In the genomic region with DNA sequence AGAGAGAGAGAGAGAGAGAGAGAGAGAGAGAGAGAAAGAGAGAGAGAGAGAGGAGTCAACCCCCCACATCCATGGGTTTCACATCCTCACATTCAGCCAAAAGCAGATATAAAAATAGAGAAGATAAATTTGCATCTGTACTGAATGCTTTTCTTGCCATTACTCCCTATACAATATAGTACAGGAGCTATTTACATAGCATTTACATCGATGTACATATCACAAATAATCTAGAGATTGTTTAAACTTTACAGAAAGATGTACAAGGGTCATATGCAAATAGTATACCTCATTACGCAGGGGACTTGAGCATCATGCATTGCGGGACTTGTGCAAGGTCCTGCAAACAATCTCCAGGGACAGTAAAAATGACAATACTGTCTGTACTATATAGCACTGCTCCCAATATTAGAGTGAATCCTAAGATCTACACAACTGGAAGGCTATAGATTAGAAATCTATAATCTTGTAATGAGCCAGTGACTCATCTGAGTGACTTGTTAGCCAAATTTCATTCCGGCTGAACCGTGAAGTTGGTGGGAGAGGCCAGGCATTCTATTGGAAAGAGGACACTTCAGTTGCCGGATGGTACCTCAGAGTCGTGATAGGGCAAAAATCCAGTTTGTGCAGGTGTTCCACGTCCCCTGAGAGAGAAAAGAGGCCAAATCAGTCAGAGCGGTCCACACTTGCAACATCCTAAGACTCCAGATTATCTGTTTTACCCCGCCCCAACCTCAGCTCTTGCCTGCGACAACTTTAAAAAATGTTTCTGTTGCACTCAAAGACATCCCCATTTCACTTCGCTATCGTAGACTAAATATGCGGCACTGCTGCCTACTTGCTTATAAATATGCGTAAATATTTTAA, we compare ENCODE assay signal across 7 mouse cellular contexts. TPM values are rescaled to one million over a fixed set of nuclear protein-coding genes. Genes with fewer than 3 reads are reported as not detected.
DNase-seq lines count a peak whose midpoint lies in the region; ATAC-seq lines count a peak whose summit lies in the region.

No protein-coding gene starts in this region.

- H3K9me3 ChIP-seq in erythroblast, embryonic 14.5 days (ENCODE audit: control insufficient read depth, low read length) = no peaks in the 10 kb centered on the region
- H3K9me3 ChIP-seq in limb, embryonic 10.5 days (replicated peaks) = no peaks in the 10 kb centered on the region
- H3K9me3 ChIP-seq in neural tube, embryonic 12.5 days = no peaks in the 10 kb centered on the region

- peak overlapping the region; percentile 75 for H3K4me2 ChIP-seq in neural tube, embryonic 12.5 days (replicated peaks)

- 0 out of 2 replicates have a peak overlapping the region, but pooled peaks have one; percentile 82 for H3K9ac ChIP-seq in neural tube, embryonic 12.5 days

- H3K4me3 ChIP-seq in erythroblast, embryonic 14.5 days (replicated peaks) = peak overlapping the region; percentile 97
- H3K4me3 ChIP-seq in limb, embryonic 10.5 days = peak overlapping the region; percentile 65
- H3K4me3 ChIP-seq in neural tube, embryonic 12.5 days = peak overlapping the region; percentile 48

- 63% methylated on average over 15 of the region's 15 CpGs for WGBS in limb, embryonic 10.5 days
- 60% methylated on average over 15 of the region's 15 CpGs for WGBS in neural tube, embryonic 12.5 days

- no peak for ATAC-seq in neural tube, embryonic 12.5 days (ENCODE audit: low FRiP score, low read depth)

- peak overlapping the region; percentile 96 for H3K27ac ChIP-seq in limb, embryonic 10.5 days
- no peak overlapping the region for H3K27ac ChIP-seq in neural tube, embryonic 12.5 days

- no peaks in the 10 kb centered on the region for H3K27me3 ChIP-seq in erythroblast, embryonic 14.5 days (ENCODE audit: control insufficient read depth)
- H3K27me3 ChIP-seq in limb, embryonic 10.5 days (ENCODE audit: low read depth, poor library complexity, severe bottlenecking) = no peaks in the 10 kb centered on the region
- H3K27me3 ChIP-seq in neural tube, embryonic 12.5 days (replicated peaks) = no peaks in the 10 kb centered on the region

- no peaks in the 10 kb centered on the region for H3K36me3 ChIP-seq in erythroblast, embryonic 14.5 days (ENCODE audit: control insufficient read depth)
- no peaks in the 10 kb centered on the region for H3K36me3 ChIP-seq in limb, embryonic 10.5 days
- H3K36me3 ChIP-seq in neural tube, embryonic 12.5 days = no peaks in the 10 kb centered on the region

- peak; percentile 17 for DNase-seq in thymus, postnatal 0 days (ENCODE audit: low spot score)
- DNase-seq in thymus, postnatal 4 days = no peak
- DNase-seq in limb, embryonic 10.5 days (ENCODE audit: low spot score) = no peak
- DNase-seq in natural killer cell, adult 2 months (ENCODE audit: low spot score in 2 of 2) = no peak
- no peak for DNase-seq in ovary, adult 18-20 months (ENCODE audit: low spot score)

- peaks cover 44% of the 10 kb centered on the region for H3K4me1 ChIP-seq in erythroblast, embryonic 14.5 days (ENCODE audit: control insufficient read depth)
- peaks cover 13% of the 10 kb centered on the region for H3K4me1 ChIP-seq in limb, embryonic 10.5 days
- peaks cover 8% of the 10 kb centered on the region; the same call in 1 of the 2 replicates for H3K4me1 ChIP-seq in neural tube, embryonic 12.5 days

RNA-seq across cellular contexts. Expression of a gene that starts 1.6 kb away (rescaled TPM):
- polyA plus RNA-seq in thymus, postnatal 0 days (2015; fragmentation: Nextera tagmentation; extraction: Ambion mirVana) = 11.8 and 11.9 TPM in 2 replicates
- polyA plus RNA-seq in erythroblast, embryonic 14.5 days (2012) = 0.36 and 0.61 TPM in 2 replicates
- polyA plus RNA-seq in limb, embryonic 10.5 days (2016; fragmentation: Nextera tagmentation; extraction: Ambion mirVana) = 7.8 and 9.7 TPM in 2 replicates
- 33.2 and 35.7 TPM in 2 replicates for polyA plus RNA-seq in neural tube, embryonic 12.5 days (2016; fragmentation: Nextera tagmentation; extraction: Ambion mirVana)

RNA-seq across cellular contexts. Expression of a gene that starts 23.4 kb away (rescaled TPM):
- polyA plus RNA-seq in thymus, postnatal 0 days (2015; fragmentation: Nextera tagmentation; extraction: Ambion mirVana) = 53.0 and 58.8 TPM in 2 replicates
- 6.9 and 7.0 TPM in 2 replicates for polyA plus RNA-seq in erythroblast, embryonic 14.5 days (2012)
- 8.4 and 10.3 TPM in 2 replicates for polyA plus RNA-seq in limb, embryonic 10.5 days (2016; fragmentation: Nextera tagmentation; extraction: Ambion mirVana)
- polyA plus RNA-seq in neural tube, embryonic 12.5 days (2016; fragmentation: Nextera tagmentation; extraction: Ambion mirVana) = 21.0 and 24.8 TPM in 2 replicates
